Mouse (Mus musculus): ENCODE measurements around the gene Esp18.

The Esp18 gene

DNA sequence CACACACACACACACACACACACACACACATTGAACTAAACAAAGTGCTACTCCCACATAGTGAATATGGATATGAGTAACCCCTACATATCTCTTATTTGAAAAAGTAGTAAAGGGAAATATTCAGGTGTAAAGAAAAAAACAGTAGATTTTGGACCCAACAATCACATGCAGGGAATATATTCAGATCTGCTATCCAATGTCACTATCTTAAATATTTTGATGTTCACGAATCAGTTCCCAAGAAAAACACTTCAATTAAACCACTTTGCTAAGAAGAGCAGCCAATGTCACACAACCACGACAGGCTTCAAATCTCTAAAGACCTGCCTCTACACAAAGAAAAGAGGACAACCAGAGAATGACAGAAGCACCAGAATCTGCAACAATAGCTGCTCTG is at the start of gene Esp18:
Gene Esp18 (plus strand): TSS at position 301 of the 400 bp plus-strand sequence.
- DNase-seq (ENCODE audit: low read depth, low spot score) = no peak

DNA sequence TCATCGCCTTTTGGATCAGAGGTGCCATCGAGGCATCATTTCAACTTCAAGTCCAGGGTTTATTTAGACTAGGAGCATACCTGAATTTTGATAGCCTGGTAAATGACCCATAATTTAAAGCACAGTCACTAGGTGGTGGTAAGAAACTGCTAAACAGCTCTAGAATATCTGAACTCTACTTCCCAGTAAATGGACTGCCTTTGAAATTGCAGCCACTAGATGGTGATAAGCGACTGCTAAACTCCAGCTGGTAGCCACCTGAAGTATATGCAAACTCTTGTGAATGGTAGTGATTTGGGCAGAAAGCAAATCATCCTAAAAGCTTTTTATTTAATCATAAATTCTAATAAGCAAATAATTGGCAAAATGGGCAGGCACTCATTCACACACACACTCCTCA is 42.8 kb upstream of the Esp18 start:
- DNase-seq (ENCODE audit: low read depth, low spot score) = no peak

All from mesoderm, embryonic 11.5 days (tissue).